Mouse (Mus musculus): ENCODE measurements around the gene Fam178b.

Gene Fam178b

GRCm38 (mm10) chr1:36588476-36589450 is 94.2 kb downstream of the Fam178b start:
- no peak for DNase-seq (ENCODE audit: low read depth, low spot score)

- no peak for DNase-seq (ENCODE audit: low read depth, low spot score)
Observed at GRCm38 (mm10) chr1:36587860-36588259, 95.1 kb downstream of the Fam178b start.

GRCm38 (mm10) chr1:36586288-36586687 is 96.7 kb downstream of the Fam178b start:
- no peak for DNase-seq (ENCODE audit: low read depth, low spot score)

GRCm38 (mm10) chr1:36583408-36584116 is 99.4 kb downstream of the Fam178b start:
- DNase-seq (ENCODE audit: low read depth, low spot score): no peak

- DNase-seq (ENCODE audit: low read depth, low spot score): no peak
Observed at GRCm38 (mm10) chr1:36582211-36582610, 100.8 kb downstream of the Fam178b start.

- DNase-seq (ENCODE audit: low read depth, low spot score): peak; percentile 43
Observed at GRCm38 (mm10) chr1:36581260-36581659, 101.7 kb downstream of the Fam178b start.

- DNase-seq (ENCODE audit: low read depth, low spot score): peak; percentile 82
Observed at GRCm38 (mm10) chr1:36580384-36581207, 102.4 kb downstream of the Fam178b start.

- no peak for DNase-seq (ENCODE audit: low read depth, low spot score)
Observed at GRCm38 (mm10) chr1:36579974-36580383, 103.0 kb downstream of the Fam178b start.

GRCm38 (mm10) chr1:36576991-36577675 is 105.8 kb downstream of the Fam178b start:
- no peak for DNase-seq (ENCODE audit: low read depth, low spot score)

GRCm38 (mm10) chr1:36575347-36575746 is 107.6 kb downstream of the Fam178b start:
- no peak for DNase-seq (ENCODE audit: low read depth, low spot score)

- DNase-seq (ENCODE audit: low read depth, low spot score): no peak
Observed at GRCm38 (mm10) chr1:36574196-36574955, 108.6 kb downstream of the Fam178b start.

GRCm38 (mm10) chr1:36573524-36573923 is 109.5 kb downstream of the Fam178b start:
- no peak for DNase-seq (ENCODE audit: low read depth, low spot score)

- no peak for DNase-seq (ENCODE audit: low read depth, low spot score)
Observed at GRCm38 (mm10) chr1:36572709-36573108, 110.3 kb downstream of the Fam178b start.

GRCm38 (mm10) chr1:36572140-36572700 is 110.8 kb downstream of the Fam178b start:
- DNase-seq (ENCODE audit: low read depth, low spot score): no peak

GRCm38 (mm10) chr1:36571627-36572026 is 111.4 kb downstream of the Fam178b start:
- DNase-seq (ENCODE audit: low read depth, low spot score): no peak

GRCm38 (mm10) chr1:36570320-36570719 is 112.7 kb downstream of the Fam178b start:
- DNase-seq (ENCODE audit: low read depth, low spot score): no peak

GRCm38 (mm10) chr1:36569694-36570276 is 113.2 kb downstream of the Fam178b start:
- DNase-seq (ENCODE audit: low read depth, low spot score): no peak

- DNase-seq (ENCODE audit: low read depth, low spot score): no peak
Observed at GRCm38 (mm10) chr1:36568776-36569175, 114.2 kb downstream of the Fam178b start.

- DNase-seq (ENCODE audit: low read depth, low spot score): no peak
Observed at GRCm38 (mm10) chr1:36567818-36568603, 115.0 kb downstream of the Fam178b start.

All from brain, adult 2 months (tissue).